Mouse (Mus musculus): ENCODE data around the gene Tor1aip1. TPM values are rescaled to one million over a fixed set of nuclear protein-coding genes. Genes with fewer than 3 reads are reported as not detected.

The Tor1aip1 gene
- total and polyA plus RNA-seq, 2 experiments from 2014 or later, result 52.3 to 58.4 TPM

- WGBS, result 65% methylated on average over 3 of the region's 3 CpGs
- ATAC-seq (ENCODE audit: insufficient read depth, low read depth), result no peak
- Histone ChIP-seq H3K4me3 (ENCODE audit: low read depth, low read length) (no peak overlapping the region), H3K36me3 (replicated peaks; ENCODE audit: control insufficient read depth, insufficient read depth, low read length) (peaks cover 64% of the 10 kb centered on the region), H3K27ac (ENCODE audit: low read depth) (no peak overlapping the region), H3K4me2 (ENCODE audit: low read depth, low read length) (no peak overlapping the region), H3K9me3 (replicated peaks; ENCODE audit: control insufficient read depth, low read length) (no peaks in the 10 kb centered on the region), H3K9ac (replicated peaks; ENCODE audit: low read depth, low read length) (no peak overlapping the region), H3K4me1 (ENCODE audit: control insufficient read depth, insufficient read depth) (peaks cover 11% of the 10 kb centered on the region), H3K27me3 (ENCODE audit: control insufficient read depth, insufficient read depth, low read length) (no peaks in the 10 kb centered on the region)
- no peak for DNase-seq (ENCODE audit: low spot score)
- TF ChIP-seq CTCF (IDR thresholded peaks at IDR 0.05; ENCODE audit: low read depth), result no peak
- no peak for TF ChIP-seq EP300 (IDR thresholded peaks at IDR 0.05; ENCODE audit: low read depth)
Observed at GRCm38 (mm10) chr1:156046688-156047087, 10.4 kb upstream of the Tor1aip1 start.

GRCm38 (mm10) chr1:156044211-156044611 lies 7.9 kb upstream of the Tor1aip1 start:
- Histone ChIP-seq H3K9ac (replicated peaks; ENCODE audit: low read depth, low read length) (no peak overlapping the region), H3K4me1 (ENCODE audit: control insufficient read depth, insufficient read depth) (peaks cover 11% of the 10 kb centered on the region), H3K4me3 (ENCODE audit: low read depth, low read length) (no peak overlapping the region), H3K27me3 (ENCODE audit: control insufficient read depth, insufficient read depth, low read length) (no peaks in the 10 kb centered on the region), H3K27ac (ENCODE audit: low read depth) (no peak overlapping the region), H3K9me3 (replicated peaks; ENCODE audit: control insufficient read depth, low read length) (no peaks in the 10 kb centered on the region), H3K4me2 (ENCODE audit: low read depth, low read length) (no peak overlapping the region), H3K36me3 (replicated peaks; ENCODE audit: control insufficient read depth, insufficient read depth, low read length) (peaks cover 42% of the 10 kb centered on the region)
- 48% methylated on average over 5 of the region's 5 CpGs for WGBS
- no peak for TF ChIP-seq EP300 (IDR thresholded peaks at IDR 0.05; ENCODE audit: low read depth)
- no peak for TF ChIP-seq CTCF (IDR thresholded peaks at IDR 0.05; ENCODE audit: low read depth)
- no peak for ATAC-seq (ENCODE audit: insufficient read depth, low read depth)
- DNase-seq (ENCODE audit: low spot score), result no peak

DNA sequence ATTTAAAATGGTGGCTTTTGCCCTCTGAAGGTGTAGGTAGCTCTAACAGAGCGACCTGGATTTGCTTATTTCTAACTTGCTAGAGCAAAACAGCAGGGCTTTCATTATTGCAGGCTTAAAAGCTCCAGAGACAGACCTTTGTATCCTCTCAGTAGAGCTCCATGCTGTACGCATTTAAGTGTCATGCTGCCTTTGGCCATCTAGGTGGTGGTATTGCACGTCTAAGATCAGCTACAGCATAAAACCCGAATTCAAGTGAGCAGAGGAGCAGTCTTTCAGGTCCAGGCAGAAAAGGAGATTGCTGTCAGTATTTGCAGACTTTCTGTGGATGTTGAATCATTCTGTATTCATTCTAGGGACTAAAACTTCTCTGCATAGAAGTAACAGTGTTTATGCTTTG lies 6.7 kb upstream of the Tor1aip1 start:
- Histone ChIP-seq H3K4me1 (ENCODE audit: control insufficient read depth, insufficient read depth) (peaks cover 11% of the 10 kb centered on the region), H3K9ac (replicated peaks; ENCODE audit: low read depth, low read length) (no peak overlapping the region), H3K27ac (ENCODE audit: low read depth) (no peak overlapping the region), H3K4me2 (ENCODE audit: low read depth, low read length) (peak overlapping the region; percentile 1; the same call in 1 of the 2 replicates), H3K9me3 (replicated peaks; ENCODE audit: control insufficient read depth, low read length) (no peaks in the 10 kb centered on the region), H3K4me3 (ENCODE audit: low read depth, low read length) (no peak overlapping the region), H3K36me3 (replicated peaks; ENCODE audit: control insufficient read depth, insufficient read depth, low read length) (peaks cover 31% of the 10 kb centered on the region), H3K27me3 (ENCODE audit: control insufficient read depth, insufficient read depth, low read length) (no peaks in the 10 kb centered on the region)
- 16% methylated on average over 4 of the region's 4 CpGs for WGBS
- ATAC-seq (ENCODE audit: insufficient read depth, low read depth), result no peak
- DNase-seq (ENCODE audit: low spot score), result peak; percentile 83
- no peak for TF ChIP-seq EP300 (IDR thresholded peaks at IDR 0.05; ENCODE audit: low read depth)
- peak; percentile 77 for TF ChIP-seq CTCF (IDR thresholded peaks at IDR 0.05; ENCODE audit: low read depth)

- H3K27ac ChIP-seq (ENCODE audit: low read depth), result peak overlapping the region; percentile 32; the same call in 1 of the 2 replicates
- no peak for DNase-seq (ENCODE audit: low spot score)
- H3K36me3 ChIP-seq (replicated peaks; ENCODE audit: control insufficient read depth, insufficient read depth, low read length), result peaks cover 26% of the 10 kb centered on the region
- no peaks in the 10 kb centered on the region for H3K9me3 ChIP-seq (replicated peaks; ENCODE audit: control insufficient read depth, low read length)
- no peaks in the 10 kb centered on the region for H3K27me3 ChIP-seq (ENCODE audit: control insufficient read depth, insufficient read depth, low read length)
- TF ChIP-seq CTCF (IDR thresholded peaks at IDR 0.05; ENCODE audit: low read depth) (no peak), EP300 (IDR thresholded peaks at IDR 0.05; ENCODE audit: low read depth) (no peak)
- H3K4me2 ChIP-seq (ENCODE audit: low read depth, low read length), result peak overlapping the region; percentile 69
- 78% methylated on average over 5 of the region's 5 CpGs for WGBS
- no peak for ATAC-seq (ENCODE audit: insufficient read depth, low read depth)
- H3K9ac ChIP-seq (replicated peaks; ENCODE audit: low read depth, low read length), result no peak overlapping the region
- H3K4me3 ChIP-seq (ENCODE audit: low read depth, low read length), result peak overlapping the region; percentile 64; the same call in 1 of the 2 replicates
- peaks cover 11% of the 10 kb centered on the region for H3K4me1 ChIP-seq (ENCODE audit: control insufficient read depth, insufficient read depth)
Observed at GRCm38 (mm10) chr1:156042481-156042880, 6.2 kb upstream of the Tor1aip1 start.

DNA sequence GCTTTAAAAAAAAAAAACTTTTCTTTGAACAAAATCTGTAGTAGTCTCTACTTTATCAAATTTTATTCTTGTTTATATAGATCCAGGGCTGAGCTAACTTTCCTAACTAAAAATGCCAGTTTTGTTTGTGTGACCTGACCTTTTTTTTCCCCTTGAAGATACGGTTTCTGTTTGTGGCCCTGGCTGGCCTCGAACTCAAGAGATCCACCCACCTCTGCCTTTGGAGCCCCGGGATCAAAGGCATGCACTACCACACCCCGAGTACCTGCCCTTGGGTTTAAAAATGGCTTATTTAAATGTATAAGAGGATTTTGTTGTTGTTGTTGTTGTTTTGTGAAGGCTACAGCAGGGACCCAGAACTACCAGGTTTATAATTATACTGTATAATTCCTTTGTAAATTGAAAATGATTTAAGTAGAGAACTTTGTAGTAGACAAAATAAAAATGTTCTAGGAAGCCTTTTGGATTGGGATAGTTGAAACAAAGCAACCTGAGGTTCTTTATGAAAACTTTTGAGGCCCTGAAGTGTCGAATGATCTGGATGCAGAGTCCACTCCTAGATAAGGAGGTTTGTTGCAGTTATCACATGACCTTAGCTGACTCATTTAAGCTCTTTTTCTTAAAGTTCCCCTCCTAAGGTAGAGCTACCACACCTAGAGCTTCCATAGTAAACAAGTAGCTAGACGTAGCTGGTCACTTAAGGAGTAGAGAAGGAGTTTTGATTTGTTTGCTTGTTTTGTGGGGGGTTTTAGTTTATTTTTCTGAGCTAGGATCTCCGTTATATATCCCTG lies 5.4 kb upstream of the Tor1aip1 start:
- ATAC-seq (ENCODE audit: insufficient read depth, low read depth) (no peak), DNase-seq (ENCODE audit: low spot score) (no peak)
- Histone ChIP-seq H3K4me3 (ENCODE audit: low read depth, low read length) (peak overlapping the region; percentile 64), H3K4me1 (ENCODE audit: control insufficient read depth, insufficient read depth) (peaks cover 11% of the 10 kb centered on the region), H3K9me3 (replicated peaks; ENCODE audit: control insufficient read depth, low read length) (no peaks in the 10 kb centered on the region), H3K36me3 (replicated peaks; ENCODE audit: control insufficient read depth, insufficient read depth, low read length) (peaks cover 22% of the 10 kb centered on the region; the same call in 1 of the 2 replicates), H3K9ac (replicated peaks; ENCODE audit: low read depth, low read length) (peak overlapping the region; percentile 52), H3K27me3 (ENCODE audit: control insufficient read depth, insufficient read depth, low read length) (no peaks in the 10 kb centered on the region), H3K27ac (ENCODE audit: low read depth) (peak overlapping the region; percentile 32), H3K4me2 (ENCODE audit: low read depth, low read length) (peak overlapping the region; percentile 69)
- 20% methylated on average over 7 of the region's 7 CpGs for WGBS
- no peak for TF ChIP-seq EP300 (IDR thresholded peaks at IDR 0.05; ENCODE audit: low read depth)
- TF ChIP-seq CTCF (IDR thresholded peaks at IDR 0.05; ENCODE audit: low read depth), result no peak
